Comparison of ENCODE assay signal across 23 mouse cellular contexts in genomic region chr1:91668530-91668929, GRCm38 (mm10).
A peak's percentile ranks its signal among the peaks of the same experiment; 100 is the strongest.
DNase-seq lines count a peak whose midpoint lies in the region; ATAC-seq lines count a peak whose summit lies in the region.
"Had no signal": no experiment of that assay in that cellular context is flagged by ENCODE, and none has a peak within 500 bp of the region (broad histone marks: within the 10 kb centered on the region; RNA-seq: fewer than 3 reads in every experiment).

No protein-coding gene starts in this region.

- no peaks in the 10 kb centered on the region for H3K9me3 ChIP-seq in hindbrain, embryonic 10.5 days
- H3K9me3 ChIP-seq in hindbrain, embryonic 11.5 days (ENCODE audit: control insufficient read depth, low read length) = no peaks in the 10 kb centered on the region
- H3K9me3 ChIP-seq in limb, embryonic 11.5 days (ENCODE audit: control insufficient read depth, low read length) = no peaks in the 10 kb centered on the region
- H3K9me3 ChIP-seq: embryonic facial prominence, embryonic 15.5 days; heart, embryonic 12.5 days; hindbrain, embryonic 13.5 days; kidney, embryonic 15.5 days; liver, embryonic 15.5 days; lung, embryonic 15.5 days; midbrain, embryonic 15.5 days; neural tube, embryonic 12.5 days had no signal

- no peak overlapping the region for H3K4me3 ChIP-seq in hindbrain, embryonic 10.5 days
- H3K4me3 ChIP-seq in hindbrain, embryonic 11.5 days (ENCODE audit: low read depth, low read length) = no peak overlapping the region
- no peak overlapping the region for H3K4me3 ChIP-seq in limb, embryonic 11.5 days (ENCODE audit: low read depth, low read length)
- H3K4me3 ChIP-seq: embryonic facial prominence, embryonic 15.5 days; heart, embryonic 12.5 days; hindbrain, embryonic 13.5 days; kidney, embryonic 15.5 days; liver, embryonic 15.5 days; lung, embryonic 15.5 days; midbrain, embryonic 15.5 days; neural tube, embryonic 12.5 days had no signal

- no peak overlapping the region for H3K9ac ChIP-seq in hindbrain, embryonic 11.5 days (ENCODE audit: low read depth, low read length)
- no peak overlapping the region for H3K9ac ChIP-seq in limb, embryonic 11.5 days (ENCODE audit: low read length)
- H3K9ac ChIP-seq: embryonic facial prominence, embryonic 15.5 days; heart, embryonic 12.5 days; hindbrain, embryonic 13.5 days; kidney, embryonic 15.5 days; liver, embryonic 15.5 days; lung, embryonic 15.5 days; midbrain, embryonic 15.5 days; neural tube, embryonic 12.5 days had no signal

- no peaks in the 10 kb centered on the region for H3K36me3 ChIP-seq in hindbrain, embryonic 10.5 days
- no peaks in the 10 kb centered on the region for H3K36me3 ChIP-seq in hindbrain, embryonic 11.5 days (ENCODE audit: control insufficient read depth, insufficient read depth, low read length)
- H3K36me3 ChIP-seq in limb, embryonic 11.5 days (ENCODE audit: control insufficient read depth, insufficient read depth, low read length) = no peaks in the 10 kb centered on the region
- H3K36me3 ChIP-seq: embryonic facial prominence, embryonic 15.5 days; heart, embryonic 12.5 days; hindbrain, embryonic 13.5 days; kidney, embryonic 15.5 days; liver, embryonic 15.5 days; lung, embryonic 15.5 days; midbrain, embryonic 15.5 days; neural tube, embryonic 12.5 days had no signal

- ATAC-seq in hindbrain, embryonic 11.5 days (ENCODE audit: low FRiP score) = no peak
- no peak for ATAC-seq in limb, embryonic 11.5 days (ENCODE audit: insufficient number of reproducible peaks, low FRiP score, low TSS enrichment, low read depth)
- ATAC-seq in activated CD4-positive, CD25-positive, alpha-beta regulatory T cell, adult 4 months = no peak
- ATAC-seq: midbrain, embryonic 15.5 days had no signal

- DNase-seq in hindbrain, embryonic 10.5 days (ENCODE audit: low spot score) = no peak
- no peak for DNase-seq in hindbrain, embryonic 11.5 days (ENCODE audit: low spot score)
- DNase-seq in MN1 (ENCODE audit: low spot score) = peak; percentile 30
- peak; percentile 58 for DNase-seq in brain, adult 2 months (ENCODE audit: low read depth, low spot score)
- peak; percentile 40 for DNase-seq in limb, embryonic 11.5 days (ENCODE audit: low spot score)
- DNase-seq in lung, postnatal 4 days = no peak
- DNase-seq: cerebellum, adult 11 months; cerebellum, adult 9-11 months; heart, postnatal 10 days; kidney, adult 11 months; liver; thymus, adult 18-20 months; thymus, postnatal 4 days had no signal

- WGBS in hindbrain, embryonic 10.5 days = 67% methylated on average over 6 of the region's 6 CpGs
- WGBS in hindbrain, embryonic 11.5 days = 70% methylated on average over 6 of the region's 6 CpGs
- 40% methylated on average over 6 of the region's 6 CpGs for WGBS in limb, embryonic 11.5 days

- H3K27ac ChIP-seq in hindbrain, embryonic 10.5 days = 0 out of 2 replicates have a peak overlapping the region, but pooled peaks have one; percentile 23
- no peak overlapping the region for H3K27ac ChIP-seq in hindbrain, embryonic 11.5 days (ENCODE audit: low read depth, low read length)
- H3K27ac ChIP-seq in limb, embryonic 11.5 days (replicated peaks; ENCODE audit: low read depth, low read length) = no peak overlapping the region
- H3K27ac ChIP-seq: embryonic facial prominence, embryonic 15.5 days; hindbrain, embryonic 13.5 days; kidney, embryonic 15.5 days; liver, embryonic 15.5 days; lung, embryonic 15.5 days; macrophage; midbrain, embryonic 15.5 days; neural tube, embryonic 12.5 days had no signal

- H3K4me2 ChIP-seq in hindbrain, embryonic 11.5 days (replicated peaks; ENCODE audit: low read depth, low read length) = no peak overlapping the region
- no peak overlapping the region for H3K4me2 ChIP-seq in limb, embryonic 11.5 days (ENCODE audit: low read depth, severe bottlenecking)
- H3K4me2 ChIP-seq: embryonic facial prominence, embryonic 15.5 days; heart, embryonic 12.5 days; hindbrain, embryonic 13.5 days; kidney, embryonic 15.5 days; liver, embryonic 15.5 days; lung, embryonic 15.5 days; midbrain, embryonic 15.5 days; neural tube, embryonic 12.5 days had no signal

- no peaks in the 10 kb centered on the region for H3K27me3 ChIP-seq in hindbrain, embryonic 10.5 days (ENCODE audit: insufficient read depth, poor library complexity, severe bottlenecking)
- H3K27me3 ChIP-seq in hindbrain, embryonic 11.5 days (ENCODE audit: control insufficient read depth, insufficient read depth, low read length) = no peaks in the 10 kb centered on the region
- H3K27me3 ChIP-seq in limb, embryonic 11.5 days (ENCODE audit: control insufficient read depth, insufficient read depth, low read length) = no peaks in the 10 kb centered on the region
- H3K27me3 ChIP-seq: embryonic facial prominence, embryonic 15.5 days; heart, embryonic 12.5 days; hindbrain, embryonic 13.5 days; kidney, embryonic 15.5 days; liver, embryonic 15.5 days; lung, embryonic 15.5 days; midbrain, embryonic 15.5 days; neural tube, embryonic 12.5 days had no signal

- H3K4me1 ChIP-seq in hindbrain, embryonic 10.5 days (replicated peaks) = no peaks in the 10 kb centered on the region
- H3K4me1 ChIP-seq in hindbrain, embryonic 11.5 days (replicated peaks; ENCODE audit: control insufficient read depth, insufficient read depth, low read length) = no peaks in the 10 kb centered on the region
- H3K4me1 ChIP-seq in limb, embryonic 11.5 days (ENCODE audit: control insufficient read depth, insufficient read depth, low read length) = 0 out of 2 replicates have a peak, but pooled peaks cover 5% of the 10 kb centered on the region
- H3K4me1 ChIP-seq: hindbrain, embryonic 13.5 days; liver, embryonic 15.5 days; lung, embryonic 15.5 days; midbrain, embryonic 15.5 days; neural tube, embryonic 12.5 days had no signal

Comparison
In these comparisons a context has a peak if more than half of its experiments do, and no peak if none do; other contexts are left out.
1. DNase-seq: peak in MN1 (single experiment), brain, adult 2 months (single experiment) and limb, embryonic 11.5 days (single experiment); none in hindbrain, embryonic 10.5 days (single experiment), hindbrain, embryonic 11.5 days (single experiment) and lung, postnatal 4 days (0 of 2).